Mouse (Mus musculus): Measurements from ENCODE around the gene Snapc3.
"Not testable (repeated sequence)": the region's sequence is repeated elsewhere in the genome, so short reads cannot be mapped to it uniquely, and the experiment has no call there.

Snapc3 gene

GRCm38 (mm10) chr4:83418781-83419180, 1.3 kb downstream of the Snapc3 start:
- DNase-seq: no peak

- DNase-seq: no peak
Observed at GRCm38 (mm10) chr4:83423641-83424040, 6.1 kb downstream of the Snapc3 start.

- no peak for DNase-seq
Observed at GRCm38 (mm10) chr4:83425119-83425518, 7.6 kb downstream of the Snapc3 start.

- DNase-seq: no peak
Observed at GRCm38 (mm10) chr4:83427141-83427540, 9.6 kb downstream of the Snapc3 start.

GRCm38 (mm10) chr4:83427696-83428095, 10.2 kb downstream of the Snapc3 start:
- DNase-seq: no peak

- DNase-seq: no peak
Observed at GRCm38 (mm10) chr4:83428845-83429244, 11.3 kb downstream of the Snapc3 start.

- no peak for DNase-seq
Observed at GRCm38 (mm10) chr4:83431950-83432349, 14.4 kb downstream of the Snapc3 start.

GRCm38 (mm10) chr4:83432901-83433300, 15.4 kb downstream of the Snapc3 start:
- DNase-seq: no peak

GRCm38 (mm10) chr4:83436375-83436774, 18.9 kb downstream of the Snapc3 start:
- no peak for DNase-seq

GRCm38 (mm10) chr4:83438116-83438515, 20.6 kb downstream of the Snapc3 start:
- no peak for DNase-seq

- no peak for DNase-seq
Observed at GRCm38 (mm10) chr4:83439045-83439444, 21.5 kb downstream of the Snapc3 start.

- no peak for DNase-seq
Observed at GRCm38 (mm10) chr4:83441050-83441449, 23.5 kb downstream of the Snapc3 start.

GRCm38 (mm10) chr4:83450785-83451184, 33.3 kb downstream of the Snapc3 start:
- DNase-seq: no peak

- DNase-seq: no peak
Observed at GRCm38 (mm10) chr4:83460106-83460505, 42.6 kb downstream of the Snapc3 start.

- DNase-seq: no peak
Observed at GRCm38 (mm10) chr4:83464827-83465226, 47.3 kb downstream of the Snapc3 start.

GRCm38 (mm10) chr4:83467615-83468014, 50.1 kb downstream of the Snapc3 start:
- no peak for DNase-seq

- no peak for DNase-seq
Observed at GRCm38 (mm10) chr4:83468208-83468607, 50.7 kb downstream of the Snapc3 start.

GRCm38 (mm10) chr4:83485250-83485649, 67.7 kb downstream of the Snapc3 start:
- DNase-seq: no peak

- peak; percentile 89 for DNase-seq
Observed at GRCm38 (mm10) chr4:83485735-83486116, 68.2 kb downstream of the Snapc3 start.

- peak; percentile 88 for DNase-seq
Observed at GRCm38 (mm10) chr4:83486117-83486901, 68.8 kb downstream of the Snapc3 start, which contains the start of gene Psip1. TSS of gene Psip1 (minus strand) at chr4:83486459.

GRCm38 (mm10) chr4:83489121-83489520, 71.6 kb downstream of the Snapc3 start:
- no peak for DNase-seq

- no peak for DNase-seq
Observed at GRCm38 (mm10) chr4:83493112-83493511, 75.6 kb downstream of the Snapc3 start.

GRCm38 (mm10) chr4:83497013-83497412, 79.5 kb downstream of the Snapc3 start:
- DNase-seq: not testable (repeated sequence)

- peak; percentile 20 for DNase-seq
Observed at GRCm38 (mm10) chr4:83500154-83501036, 82.9 kb downstream of the Snapc3 start.

All from layer of hippocampus, adult 9-11 months (tissue).